Mouse (Mus musculus): ENCODE results near the gene Irak2. TPM values are rescaled to one million over a fixed set of nuclear protein-coding genes. Genes with fewer than 3 reads are reported as not detected.

Irak2 gene
- polyA plus RNA-seq, 1 experiment from 2014 or later: 60.7 TPM

- WGBS (ENCODE audit: missing documents): 76% methylated on average over 3 of the region's 3 CpGs
- no peak overlapping the region for H3K4me3 ChIP-seq (ENCODE audit: inconsistent target)
Observed at GRCm38 (mm10) chr6:113651626-113652025, 13.4 kb downstream of the Irak2 start.

GRCm38 (mm10) chr6:113653551-113653950, 15.3 kb downstream of the Irak2 start:
- H3K27ac ChIP-seq: peak overlapping the region; percentile 76
- WGBS (ENCODE audit: missing documents): 82% methylated on average over 7 of the region's 7 CpGs
- no peak overlapping the region for H3K4me3 ChIP-seq (ENCODE audit: inconsistent target)

More at GRCm38 (mm10) chr6:113651626-113652025, 13.4 kb downstream of the Irak2 start:
- no peak overlapping the region for H3K27ac ChIP-seq
- H3K79me2 ChIP-seq (ENCODE audit: inconsistent target): peaks cover 100% of the 10 kb centered on the region
- H3K36me3 ChIP-seq (ENCODE audit: inconsistent target): peaks cover 43% of the 10 kb centered on the region; the same call in 1 of the 2 replicates

GRCm38 (mm10) chr6:113654102-113654501, 15.8 kb downstream of the Irak2 start:
- WGBS (ENCODE audit: missing documents): 0% methylated on average over 8 of the region's 8 CpGs
- Histone ChIP-seq H3K27ac (peak overlapping the region; percentile 76), H3K4me3 (ENCODE audit: inconsistent target) (no peak overlapping the region), H3K36me3 (ENCODE audit: inconsistent target) (peaks cover 20% of the 10 kb centered on the region; the same call in 1 of the 2 replicates), H3K79me2 (ENCODE audit: inconsistent target) (peaks cover 100% of the 10 kb centered on the region)

More at GRCm38 (mm10) chr6:113653551-113653950, 15.3 kb downstream of the Irak2 start:
- Histone ChIP-seq H3K36me3 (ENCODE audit: inconsistent target) (peaks cover 26% of the 10 kb centered on the region; the same call in 1 of the 2 replicates), H3K79me2 (ENCODE audit: inconsistent target) (peaks cover 100% of the 10 kb centered on the region)

- H3K36me3 ChIP-seq (ENCODE audit: inconsistent target): peaks cover 18% of the 10 kb centered on the region; the same call in 1 of the 2 replicates
- WGBS (ENCODE audit: missing documents): 25% methylated on average over 15 of the region's 16 CpGs
- no peak overlapping the region for H3K4me3 ChIP-seq (ENCODE audit: inconsistent target)
Observed at GRCm38 (mm10) chr6:113654753-113655397, 16.6 kb downstream of the Irak2 start.

GRCm38 (mm10) chr6:113655475-113655874, 17.2 kb downstream of the Irak2 start:
- H3K79me2 ChIP-seq (ENCODE audit: inconsistent target): peaks cover 100% of the 10 kb centered on the region
- H3K36me3 ChIP-seq (ENCODE audit: inconsistent target): peaks cover 18% of the 10 kb centered on the region; the same call in 1 of the 2 replicates
- peak overlapping the region; percentile 76 for H3K27ac ChIP-seq
- WGBS (ENCODE audit: missing documents): 98% methylated on average over 3 of the region's 3 CpGs
- no peak overlapping the region for H3K4me3 ChIP-seq (ENCODE audit: inconsistent target)

More at GRCm38 (mm10) chr6:113654753-113655397, 16.6 kb downstream of the Irak2 start:
- peak overlapping the region; percentile 76 for H3K27ac ChIP-seq
- H3K79me2 ChIP-seq (ENCODE audit: inconsistent target): peaks cover 100% of the 10 kb centered on the region

- Histone ChIP-seq H3K27ac (no peak overlapping the region), H3K79me2 (ENCODE audit: inconsistent target) (peaks cover 100% of the 10 kb centered on the region), H3K36me3 (ENCODE audit: inconsistent target) (peaks cover 9% of the 10 kb centered on the region; the same call in 1 of the 2 replicates), H3K4me3 (ENCODE audit: inconsistent target) (no peak overlapping the region)
- 89% methylated on average over 6 of the region's 6 CpGs for WGBS (ENCODE audit: missing documents)
Observed at GRCm38 (mm10) chr6:113656847-113657246, 18.6 kb downstream of the Irak2 start.

- Histone ChIP-seq H3K79me2 (ENCODE audit: inconsistent target) (peaks cover 95% of the 10 kb centered on the region), H3K4me3 (ENCODE audit: inconsistent target) (no peak overlapping the region), H3K36me3 (ENCODE audit: inconsistent target) (0 out of 2 replicates have a peak, but pooled peaks cover 5% of the 10 kb centered on the region), H3K27ac (0 out of 2 replicates have a peak overlapping the region, but pooled peaks have one; percentile 94)
- WGBS (ENCODE audit: missing documents): 20% methylated on average over 3 of the region's 3 CpGs
Observed at GRCm38 (mm10) chr6:113658226-113658625, 20.0 kb downstream of the Irak2 start.

- WGBS (ENCODE audit: missing documents): 43% methylated on average over 7 of the region's 8 CpGs
- Histone ChIP-seq H3K79me2 (ENCODE audit: inconsistent target) (peaks cover 92% of the 10 kb centered on the region), H3K4me3 (ENCODE audit: inconsistent target) (no peak overlapping the region), H3K36me3 (ENCODE audit: inconsistent target) (0 out of 2 replicates have a peak, but pooled peaks cover 5% of the 10 kb centered on the region), H3K27ac (peak overlapping the region; percentile 94)
Observed at GRCm38 (mm10) chr6:113659648-113660491, 21.6 kb downstream of the Irak2 start.

- 63% methylated on average over 14 of the region's 14 CpGs for WGBS (ENCODE audit: missing documents)
- Histone ChIP-seq H3K27ac (peak overlapping the region; percentile 94), H3K4me3 (ENCODE audit: inconsistent target) (no peak overlapping the region), H3K79me2 (ENCODE audit: inconsistent target) (peaks cover 92% of the 10 kb centered on the region), H3K36me3 (ENCODE audit: inconsistent target) (peaks cover 9% of the 10 kb centered on the region; the same call in 1 of the 2 replicates)
Observed at GRCm38 (mm10) chr6:113660492-113661352, 22.5 kb downstream of the Irak2 start.

- H3K36me3 ChIP-seq (ENCODE audit: inconsistent target): peaks cover 15% of the 10 kb centered on the region; the same call in 1 of the 2 replicates
- WGBS (ENCODE audit: missing documents): 45% methylated on average over 12 of the region's 12 CpGs
- H3K79me2 ChIP-seq (ENCODE audit: inconsistent target): peaks cover 92% of the 10 kb centered on the region
- peak overlapping the region; percentile 94 for H3K27ac ChIP-seq
- no peak overlapping the region for H3K4me3 ChIP-seq (ENCODE audit: inconsistent target)
Observed at GRCm38 (mm10) chr6:113661353-113662241, 23.3 kb downstream of the Irak2 start.

- Histone ChIP-seq H3K79me2 (ENCODE audit: inconsistent target) (peaks cover 88% of the 10 kb centered on the region), H3K4me3 (ENCODE audit: inconsistent target) (no peak overlapping the region), H3K36me3 (ENCODE audit: inconsistent target) (peaks cover 15% of the 10 kb centered on the region; the same call in 1 of the 2 replicates), H3K27ac (peak overlapping the region; percentile 94)
- 72% methylated on average over 8 of the region's 8 CpGs for WGBS (ENCODE audit: missing documents)
Observed at GRCm38 (mm10) chr6:113662964-113663700, 24.9 kb downstream of the Irak2 start.

GRCm38 (mm10) chr6:113664305-113664704, 26.0 kb downstream of the Irak2 start:
- H3K79me2 ChIP-seq (ENCODE audit: inconsistent target): peaks cover 77% of the 10 kb centered on the region
- 87% methylated on average over 7 of the region's 7 CpGs for WGBS (ENCODE audit: missing documents)
- H3K4me3 ChIP-seq (ENCODE audit: inconsistent target): no peak overlapping the region
- H3K27ac ChIP-seq: peak overlapping the region; percentile 94
- H3K36me3 ChIP-seq (ENCODE audit: inconsistent target): peaks cover 15% of the 10 kb centered on the region; the same call in 1 of the 2 replicates
